Mouse (Mus musculus) adipocyte (in vitro differentiated cells): ENCODE data around the gene Blm.
"Not testable (repeated sequence)": the region's sequence is repeated elsewhere in the genome, so short reads cannot be mapped to it uniquely, and the experiment has no call there.

ENCODE experiments used
- DNase-seq: peaks from one replicate; pipeline ENCODE4 v3.0.0-alpha.2; 2016; ENCODE audit warnings: low spot score

Gene Blm

DNA sequence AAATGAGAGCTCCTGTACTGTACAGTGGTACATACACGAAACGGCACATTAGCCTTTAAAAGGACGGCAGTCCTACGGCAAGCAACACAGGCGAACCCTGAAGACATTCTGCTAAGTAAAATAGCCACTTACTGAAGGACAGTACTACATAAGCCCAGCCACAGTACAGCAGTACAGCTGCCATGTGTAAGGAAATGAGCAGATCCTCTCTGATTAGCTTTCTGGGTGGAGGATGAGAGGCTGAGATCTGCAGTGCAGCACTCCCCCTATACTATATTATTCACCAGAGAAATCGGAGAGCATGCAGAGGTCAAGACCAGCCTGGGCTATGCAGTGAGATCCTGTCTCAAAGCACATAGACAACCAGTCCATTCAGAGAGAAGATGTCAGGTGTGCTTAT is 3.8 kb downstream of the Blm start:
- DNase-seq, result no peak

DNA sequence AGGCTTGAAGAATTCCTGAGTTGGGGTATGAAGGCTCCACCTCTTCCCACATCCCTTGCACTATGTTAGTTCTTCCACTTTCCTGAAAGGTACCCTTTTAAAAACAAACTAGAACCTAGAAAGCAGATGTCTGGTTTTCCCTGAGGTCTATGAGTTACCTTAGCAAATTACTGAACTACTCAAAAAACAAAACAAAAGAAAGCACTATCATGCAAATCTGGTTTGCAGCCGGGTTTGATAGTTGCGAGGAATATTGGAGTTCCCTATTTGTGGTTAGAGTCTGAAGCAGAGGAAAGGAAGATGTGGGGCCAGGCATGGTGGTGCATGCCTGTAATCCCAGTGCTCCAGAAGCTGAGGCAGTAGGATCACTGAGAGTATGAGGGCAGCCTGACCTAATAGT is 4.3 kb downstream of the Blm start:
- no peak for DNase-seq

DNA sequence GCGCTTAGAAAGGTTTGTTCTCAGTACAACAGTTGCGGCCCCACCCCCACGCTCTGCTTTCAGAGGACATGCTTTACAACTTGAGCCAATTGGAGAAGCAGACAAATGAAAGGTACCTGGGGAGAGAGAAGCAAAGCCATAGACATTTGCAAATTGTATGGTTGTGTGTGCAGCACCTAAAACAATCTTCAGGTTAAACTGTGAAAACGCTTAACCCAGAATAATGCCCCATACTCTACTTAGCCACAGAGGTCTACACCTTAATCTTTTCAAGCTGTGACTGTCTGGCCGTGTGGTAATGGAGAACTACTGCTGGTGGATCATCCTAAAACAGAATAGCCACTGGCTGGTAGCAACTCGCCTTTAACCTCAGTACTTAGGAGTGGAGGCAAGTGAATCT is 8.2 kb downstream of the Blm start:
- DNase-seq, result no peak

DNA sequence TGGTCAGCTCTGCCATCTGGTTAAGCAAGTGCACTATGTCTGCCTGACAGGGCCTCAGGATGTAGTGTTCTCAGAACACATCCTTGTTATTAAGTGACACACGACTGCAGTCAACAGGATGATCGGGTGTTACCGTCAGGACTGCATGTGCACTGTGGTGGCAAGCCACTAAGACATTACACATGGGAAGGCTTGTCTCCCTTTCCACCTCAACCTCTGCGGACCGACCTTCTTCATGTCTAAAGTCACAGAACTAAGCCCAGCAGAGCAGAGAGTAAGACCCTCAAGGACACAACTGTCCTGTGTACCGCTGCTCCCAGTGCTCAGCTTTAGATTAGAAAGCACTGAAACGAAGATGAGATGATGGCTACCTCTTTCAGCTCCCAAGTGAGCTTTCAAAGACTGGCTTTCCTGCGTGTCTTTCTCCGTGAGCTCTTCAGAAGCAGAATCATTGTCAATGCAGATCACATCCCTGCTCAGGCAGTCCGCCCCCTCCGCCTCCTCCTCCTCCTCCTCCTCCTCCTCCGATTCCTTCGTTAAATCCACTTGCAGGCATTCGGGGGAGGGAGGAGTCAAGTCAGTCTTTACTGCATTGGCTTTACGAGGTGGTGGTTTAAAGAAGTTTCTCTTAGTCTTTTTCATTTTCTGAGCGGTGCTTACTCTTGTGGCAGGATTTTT is 22.4 kb downstream of the Blm start:
- DNase-seq, result no peak

DNA sequence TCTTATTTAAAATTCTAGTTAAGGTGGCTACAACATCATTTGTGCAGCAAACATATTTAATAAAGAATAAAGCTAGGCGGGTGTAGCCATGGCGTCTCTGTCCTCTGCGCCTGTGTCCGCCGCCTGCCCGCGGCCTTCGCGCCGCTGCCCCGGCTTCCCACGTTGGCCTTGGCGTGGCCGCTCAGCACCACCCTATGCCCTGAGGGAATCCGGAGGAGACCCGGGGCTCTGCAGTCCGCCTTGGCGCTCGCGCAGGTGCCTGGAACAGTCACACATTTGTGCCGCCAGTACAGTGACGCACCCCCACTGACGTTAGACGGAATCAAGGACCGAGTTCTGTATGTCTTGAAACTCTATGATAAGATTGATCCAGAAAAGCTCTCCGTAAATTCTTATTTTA is 27.2 kb downstream of the Blm start:
- DNase-seq, result not testable (repeated sequence)

DNA sequence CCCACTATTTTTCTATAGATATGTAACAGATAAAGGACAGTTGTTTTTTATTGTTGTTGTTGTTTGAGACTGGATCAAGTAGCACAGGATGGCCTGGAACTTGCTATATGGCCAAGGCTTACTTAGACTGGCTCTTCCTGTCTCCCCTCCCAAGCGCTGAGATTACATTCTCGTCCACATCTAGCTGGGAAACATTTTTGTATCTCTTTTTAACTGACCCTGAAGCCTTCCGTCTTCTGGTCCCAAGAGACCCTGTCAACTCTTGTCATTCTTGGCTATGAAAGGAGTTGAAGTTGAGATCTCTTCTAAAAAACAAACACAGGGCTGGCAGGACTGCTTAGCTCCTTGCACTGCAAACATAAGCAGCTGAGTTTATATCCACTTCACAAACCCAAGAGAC is 28.9 kb downstream of the Blm start:
- peak; percentile 53 for DNase-seq

DNA sequence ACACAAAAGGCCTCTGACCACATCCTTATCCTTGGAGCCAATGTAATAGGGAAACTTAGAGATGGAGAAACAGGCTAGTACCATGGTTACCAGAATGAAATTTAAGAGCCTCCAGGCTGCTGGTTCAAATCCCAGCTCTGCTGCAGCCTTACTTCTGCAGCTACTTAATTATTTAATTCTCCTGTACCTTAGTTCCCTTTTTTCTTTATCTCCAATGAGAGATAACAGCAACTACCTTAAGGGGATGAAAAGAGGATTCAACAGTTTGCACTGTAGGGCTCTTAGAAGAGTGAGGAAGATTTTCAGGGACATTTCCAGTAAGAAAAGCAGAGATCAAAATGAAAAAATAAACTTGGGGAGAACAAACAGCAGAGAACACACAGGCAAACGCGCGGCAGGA is 30.0 kb downstream of the Blm start:
- no peak for DNase-seq

DNA sequence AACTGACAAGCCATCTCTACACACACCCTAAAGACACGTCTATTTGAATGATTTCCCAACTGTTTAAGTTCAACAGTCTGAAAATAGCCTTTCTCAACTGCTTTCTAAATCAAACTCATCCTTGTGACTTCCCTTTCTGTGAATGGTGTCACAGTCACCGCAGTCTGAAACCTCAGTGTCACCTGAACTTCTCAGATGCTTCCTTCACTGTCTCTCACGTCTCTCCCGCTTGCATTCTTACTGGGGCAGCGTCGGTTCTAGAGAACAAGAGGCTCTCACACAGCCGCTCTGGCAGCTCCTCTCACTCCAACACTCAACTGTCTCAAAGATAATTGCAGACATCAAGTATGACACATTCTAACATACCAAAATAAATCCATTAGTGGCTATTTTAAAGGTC is 33.9 kb downstream of the Blm start:
- no peak for DNase-seq

- no peak for DNase-seq
These were observed 34.8 kb downstream of the Blm start for GRCm38 (mm10) chr7:80500099-80500498.

GRCm38 (mm10) chr7:80499190-80499962 is 35.5 kb downstream of the Blm start:
- no peak for DNase-seq

DNA sequence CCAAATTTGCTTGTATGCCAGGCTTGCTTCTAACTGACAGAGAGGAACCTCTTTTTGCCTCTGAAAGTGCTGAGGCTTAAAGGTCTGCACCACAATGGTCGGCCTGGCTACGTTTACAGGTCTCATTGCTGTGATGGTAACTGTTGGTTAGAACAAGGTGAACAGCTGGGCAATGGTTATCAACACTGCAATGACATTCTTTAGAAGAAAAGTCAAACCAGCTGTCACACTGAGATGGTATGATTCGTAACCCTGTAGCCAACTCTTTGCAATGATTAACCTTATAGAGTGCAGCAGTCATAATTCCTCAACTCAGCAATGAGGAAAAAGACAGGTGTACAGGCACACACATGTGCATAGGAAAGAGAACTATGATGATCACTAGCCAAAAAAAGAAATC is 38.3 kb downstream of the Blm start:
- no peak for DNase-seq

DNA sequence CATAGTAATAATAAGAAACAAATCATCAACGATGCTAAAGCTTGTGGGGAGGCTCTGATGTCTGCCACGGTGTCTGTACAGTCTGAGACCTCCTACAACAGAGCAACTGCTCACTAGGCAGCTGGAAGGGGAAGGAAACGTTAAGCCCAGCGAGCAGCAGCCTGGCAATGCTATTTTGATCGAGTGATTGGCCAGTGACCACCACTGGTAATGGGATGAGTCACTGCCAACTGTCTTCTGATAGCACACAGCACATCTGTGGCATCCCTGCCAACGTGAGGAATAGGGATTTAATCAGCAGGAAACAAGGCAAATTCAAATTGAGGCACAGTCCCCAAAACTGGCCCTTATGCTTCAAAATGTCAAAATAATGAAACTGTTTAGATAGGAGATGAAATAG is 39.7 kb downstream of the Blm start:
- DNase-seq, result no peak

DNA sequence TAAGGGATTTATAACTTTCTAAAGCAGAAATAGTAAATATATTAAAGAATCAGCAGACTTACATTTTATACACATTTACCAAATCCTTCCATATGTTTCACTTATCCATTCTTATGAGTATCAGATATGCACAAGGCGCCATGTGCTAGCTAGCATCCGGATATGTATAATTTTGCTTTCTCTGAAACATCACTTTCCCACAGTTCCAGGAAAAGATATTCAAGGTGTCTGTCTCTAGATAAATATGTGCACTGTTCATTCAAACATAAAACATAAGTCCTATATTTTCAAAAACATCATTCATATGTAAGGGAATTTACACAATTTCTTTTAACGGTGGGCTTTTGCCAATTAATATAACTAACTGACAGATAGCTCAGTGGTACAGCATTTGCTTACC is 42.9 kb downstream of the Blm start:
- no peak for DNase-seq

DNA sequence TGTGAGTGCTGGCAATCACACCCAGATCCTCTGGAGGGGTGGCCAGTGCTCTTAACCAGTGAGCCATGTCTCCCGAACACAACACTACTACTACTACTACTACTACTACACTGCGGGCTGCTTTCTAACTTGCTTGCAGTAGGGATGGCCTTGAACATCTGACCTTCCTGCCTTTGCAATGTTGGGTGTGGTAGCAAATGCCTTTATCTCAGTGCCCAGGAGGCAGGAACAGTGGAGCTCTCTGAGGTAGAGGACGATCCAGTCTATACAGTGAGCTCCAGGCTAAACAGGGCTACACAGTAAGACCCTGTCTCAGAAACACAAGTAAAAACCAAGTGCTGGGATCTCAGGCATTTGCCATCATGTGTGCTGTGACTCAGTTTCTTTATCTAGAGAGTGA is 43.8 kb downstream of the Blm start:
- DNase-seq, result no peak

DNA sequence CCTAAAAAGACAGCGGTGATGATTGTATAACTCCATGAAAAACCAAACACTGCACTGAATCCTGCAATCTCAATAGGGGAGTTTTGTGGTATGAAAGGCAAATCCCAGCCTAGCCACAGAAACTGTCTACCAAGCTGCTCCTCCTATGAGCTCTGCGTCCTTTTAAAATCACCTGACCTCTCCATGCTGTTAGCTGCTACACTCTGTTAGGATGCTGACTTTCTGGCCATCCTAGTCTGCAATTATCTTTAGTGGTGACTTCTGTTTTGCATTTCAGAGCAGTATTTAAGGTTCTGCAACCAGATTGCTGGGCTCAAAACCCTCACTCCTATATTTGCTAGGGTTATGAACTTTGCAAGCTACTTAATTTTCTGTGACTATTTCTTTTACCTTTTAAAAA is 44.6 kb downstream of the Blm start:
- no peak for DNase-seq

GRCm38 (mm10) chr7:80489445-80489844 is 45.5 kb downstream of the Blm start:
- DNase-seq, result no peak

DNA sequence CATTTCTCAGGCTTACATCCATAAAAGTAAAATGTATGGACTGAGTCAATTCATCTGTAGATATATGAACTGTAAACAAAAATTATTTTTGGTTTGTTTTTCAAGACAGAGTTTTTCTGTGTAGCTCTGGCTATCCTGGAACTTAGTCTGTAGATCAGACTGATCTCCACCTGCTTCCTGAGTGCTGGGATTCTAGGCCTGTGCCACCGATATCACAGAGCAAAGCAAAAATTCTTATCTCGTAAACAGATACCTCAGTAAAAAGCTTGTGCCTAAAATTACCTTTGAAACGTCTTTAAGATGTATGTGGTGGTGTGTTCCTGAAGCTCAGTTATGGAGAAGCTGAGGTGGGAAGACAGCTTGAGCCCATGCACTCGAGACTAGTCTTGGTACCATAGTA is 47.7 kb downstream of the Blm start:
- no peak for DNase-seq

- DNase-seq, result peak; percentile 16
These were observed 54.8 kb downstream of the Blm start for GRCm38 (mm10) chr7:80480097-80480496.

DNA sequence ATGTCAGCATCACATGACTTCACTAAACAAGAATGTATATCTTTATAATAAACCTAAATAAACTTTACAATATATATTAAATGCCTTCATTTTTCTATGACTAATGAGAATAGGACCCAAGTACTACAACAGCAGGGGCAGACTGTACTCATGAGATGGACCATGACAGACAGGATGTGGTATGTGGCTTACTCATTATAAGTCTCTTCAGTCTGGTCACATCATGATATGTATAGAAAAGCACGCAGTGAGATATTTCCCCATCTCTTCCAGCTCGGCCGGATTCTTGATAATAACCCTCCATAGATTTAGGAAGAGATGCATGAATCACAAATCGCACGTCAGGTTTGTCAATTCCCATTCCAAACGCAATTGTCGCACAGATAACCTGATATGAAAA is 61.1 kb downstream of the Blm start:
- no peak for DNase-seq

DNA sequence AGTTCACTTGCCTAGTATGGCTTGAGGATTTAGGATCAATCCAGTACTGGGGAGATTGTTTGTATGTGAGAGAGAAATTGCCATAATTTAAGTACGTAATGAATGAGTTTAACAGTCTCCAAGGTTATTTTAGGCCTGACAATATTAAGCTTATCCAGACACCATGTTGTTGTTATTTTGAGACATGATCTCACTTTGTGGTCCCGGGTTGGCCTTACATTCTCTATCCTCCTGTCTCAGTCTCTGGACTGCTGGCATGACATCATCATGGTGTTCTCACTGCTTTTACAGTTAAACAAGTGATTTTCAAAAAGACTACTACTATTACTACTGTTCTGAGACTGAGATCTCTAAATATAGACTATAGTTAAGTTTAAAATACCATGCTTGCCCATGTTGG is 66.1 kb downstream of the Blm start:
- DNase-seq, result no peak

GRCm38 (mm10) chr7:80467334-80467733 is 67.6 kb downstream of the Blm start:
- DNase-seq, result no peak

DNA sequence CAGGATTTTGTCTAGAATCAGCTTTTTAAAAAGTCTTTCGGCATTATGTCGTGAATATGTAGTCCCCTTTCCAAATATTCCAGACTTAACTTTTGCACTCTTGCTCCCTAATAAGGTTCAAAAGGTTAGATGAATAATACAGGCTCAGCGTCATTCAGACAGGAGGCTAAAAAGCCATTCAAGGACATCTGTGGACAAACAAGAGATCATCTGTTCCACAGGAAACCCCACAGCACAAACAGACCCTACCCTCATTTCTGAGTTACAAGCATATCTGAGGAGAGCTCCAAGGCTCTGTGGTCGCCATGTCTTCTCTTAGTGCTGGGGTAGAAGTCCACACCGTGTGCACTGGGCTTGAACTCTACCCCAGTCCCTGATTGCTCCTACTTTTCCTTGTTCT is 70.1 kb downstream of the Blm start:
- DNase-seq, result no peak

GRCm38 (mm10) chr7:80461891-80462290 is 73.0 kb downstream of the Blm start:
- no peak for DNase-seq

DNA sequence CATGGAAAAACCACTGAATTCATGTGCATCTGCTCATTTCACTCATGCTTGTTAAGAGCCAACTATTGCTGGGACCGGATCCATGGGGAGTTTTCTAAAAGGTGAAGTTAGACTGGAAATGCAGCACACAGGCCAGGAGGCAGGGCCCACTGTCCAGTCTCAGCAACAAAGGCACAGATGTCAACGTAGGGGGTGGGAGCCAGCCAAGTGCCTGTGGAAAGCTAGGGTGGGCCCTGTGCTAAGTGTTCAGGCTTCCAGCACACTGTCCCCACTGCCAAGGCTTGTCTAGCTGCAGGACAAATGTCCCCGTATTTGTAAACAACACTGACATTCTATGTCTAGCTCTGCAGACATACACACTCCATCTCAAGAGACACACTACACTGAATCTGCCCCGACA is 74.0 kb downstream of the Blm start:
- DNase-seq, result no peak
